Mouse (Mus musculus) G1E (cell line): ENCODE data around the gene Armc9.

Experiments used
- CTCF ChIP-seq: IDR thresholded peaks from 2 replicates; pipeline ENCODE4 v1.5.1; 2012; ENCODE audit warnings: low read depth, low read length, inconsistent platforms, mixed read lengths
- GATA1 ChIP-seq: IDR thresholded peaks from 2 replicates; pipeline ENCODE4 v1.6.1; 2012; ENCODE audit warnings: borderline replicate concordance, low read length, inconsistent platforms, mixed read lengths
- GATA2 ChIP-seq: IDR thresholded peaks from 2 replicates; pipeline ENCODE4 v1.6.1; 2012; ENCODE audit warnings: low read depth, low read length, inconsistent platforms, borderline replicate concordance
- TAL1 ChIP-seq: conservative IDR thresholded peaks from 2 replicates; pipeline ENCODE4 v1.6.1; 2012; ENCODE audit warnings: low read depth, low read length, inconsistent platforms, mixed read lengths

- TF ChIP-seq CTCF (no peak), GATA2 (no peak), GATA1 (no peak), TAL1 (no peak)
These were observed at the start of gene Armc9 for GRCm38 (mm10) chr1:86154133-86154823.
